Mouse (Mus musculus): ENCODE measurements around the gene Terf2.
"Not testable (repeated sequence)": the region's sequence is repeated elsewhere in the genome, so short reads cannot be mapped to it uniquely, and the experiment has no call there.

The Terf2 gene

GRCm38 (mm10) chr8:107114150-107115007 is 18.0 kb upstream of the Terf2 start:
- peak in 1 of 2 experiments; percentile 44 for DNase-seq

GRCm38 (mm10) chr8:107113209-107113608 is 16.9 kb upstream of the Terf2 start:
- no peak for DNase-seq

DNA sequence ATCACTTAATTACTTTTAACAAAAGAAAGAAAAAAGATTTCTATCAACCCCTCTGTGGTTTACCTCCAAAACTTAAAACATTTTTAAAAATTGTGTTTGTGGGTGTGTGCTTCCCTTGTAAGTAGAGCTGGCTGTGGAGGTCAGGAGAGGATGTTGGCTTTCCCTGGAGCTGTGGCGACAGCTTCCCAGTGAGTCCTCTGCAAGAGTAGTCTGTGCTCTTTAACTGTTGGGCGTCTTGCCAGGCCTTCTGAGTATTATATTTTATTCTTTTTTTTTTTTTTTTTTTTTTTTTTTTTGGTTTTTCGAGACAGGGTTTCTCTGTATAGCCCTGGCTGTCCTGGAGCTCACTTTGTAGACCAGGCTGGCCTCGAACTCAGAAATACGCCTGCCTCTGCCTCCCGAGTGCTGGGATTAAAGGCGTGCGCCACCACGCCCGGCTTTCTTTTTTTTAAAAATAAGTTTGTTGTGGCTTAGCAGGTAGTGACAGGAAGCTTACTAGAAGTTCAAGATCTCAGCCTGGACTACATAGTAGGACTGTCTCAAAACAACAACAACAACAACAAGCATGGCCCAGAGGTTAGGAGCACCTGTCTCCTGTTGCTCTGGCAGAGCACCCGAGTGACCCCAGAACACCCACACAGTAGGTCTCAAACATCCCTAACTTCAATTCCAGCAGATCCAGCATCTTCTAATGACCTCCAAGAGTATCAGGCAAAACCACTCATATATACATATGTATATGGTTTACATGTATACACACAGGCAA is 15.2 kb upstream of the Terf2 start:
- peak; percentile 55 to 74 for DNase-seq

- DNase-seq = no peak
These were observed 14.4 kb upstream of the Terf2 start for GRCm38 (mm10) chr8:107110629-107111330.

- no peak for DNase-seq
These were observed 13.6 kb upstream of the Terf2 start for GRCm38 (mm10) chr8:107109816-107110435.

DNA sequence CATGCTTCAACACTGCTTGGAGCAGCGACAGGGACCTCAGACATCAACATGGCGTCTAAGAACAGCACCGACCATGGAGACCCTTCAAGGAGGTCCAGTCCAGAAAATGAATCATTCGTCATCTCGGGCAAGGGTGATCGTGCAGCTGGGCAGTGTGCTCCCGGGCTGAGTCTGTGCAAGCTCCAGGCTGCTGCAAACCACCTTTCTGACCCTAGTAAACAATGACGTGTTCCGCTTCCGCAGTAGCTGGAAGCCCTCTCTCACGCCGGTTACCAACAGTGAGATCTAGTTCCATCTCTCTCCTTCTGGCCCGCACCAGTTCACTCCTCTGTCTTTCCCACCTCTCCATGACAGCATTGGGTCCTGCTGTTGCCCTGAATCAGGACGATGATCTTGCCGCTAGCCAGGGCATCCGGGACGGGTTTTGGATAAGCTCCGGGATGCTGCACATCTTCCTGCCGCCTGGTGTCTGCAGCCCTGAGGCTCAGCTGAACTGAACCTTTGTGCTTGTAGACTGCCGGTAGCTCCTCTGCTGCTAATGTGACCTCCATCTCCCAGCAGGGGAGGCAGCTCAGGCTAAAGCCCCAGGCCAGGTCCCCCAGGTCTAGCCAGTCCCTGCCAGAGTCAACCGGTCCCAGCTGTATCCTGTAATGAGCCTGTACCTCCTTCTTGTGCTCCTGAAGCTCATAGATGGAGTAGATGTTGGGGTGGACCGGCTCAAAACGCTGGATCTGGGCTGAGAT is 12.8 kb upstream of the Terf2 start:
- DNase-seq = peak in 1 of 2 experiments; percentile 56

GRCm38 (mm10) chr8:107108089-107108488 is 11.7 kb upstream of the Terf2 start:
- DNase-seq = not testable (repeated sequence)

- peak; percentile 82 to 89 for DNase-seq
These were observed 8.2 kb upstream of the Terf2 start for GRCm38 (mm10) chr8:107104547-107104946.

DNA sequence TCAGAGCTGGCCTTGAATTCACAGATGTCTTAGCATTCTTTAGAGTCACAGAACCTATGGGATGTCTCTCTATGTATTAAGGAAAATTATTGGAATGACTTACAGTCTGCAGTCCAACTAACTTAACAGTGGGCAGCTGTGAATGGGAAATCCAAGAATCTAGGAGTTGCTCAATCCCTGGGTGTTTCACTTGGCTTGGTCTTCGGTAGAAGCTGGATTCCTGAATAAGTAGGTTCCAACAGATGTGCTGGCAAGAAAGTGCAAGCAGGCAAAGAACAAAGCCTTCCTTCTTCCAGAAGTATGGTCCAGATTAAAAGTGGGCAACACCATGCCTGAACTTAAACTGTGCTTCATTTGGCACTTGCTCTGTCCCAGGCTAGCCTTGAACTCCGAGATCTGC is 4.3 kb upstream of the Terf2 start:
- DNase-seq = no peak

GRCm38 (mm10) chr8:107095717-107096365 is 506 bp downstream of the Terf2 start:
- no peak for DNase-seq

DNA sequence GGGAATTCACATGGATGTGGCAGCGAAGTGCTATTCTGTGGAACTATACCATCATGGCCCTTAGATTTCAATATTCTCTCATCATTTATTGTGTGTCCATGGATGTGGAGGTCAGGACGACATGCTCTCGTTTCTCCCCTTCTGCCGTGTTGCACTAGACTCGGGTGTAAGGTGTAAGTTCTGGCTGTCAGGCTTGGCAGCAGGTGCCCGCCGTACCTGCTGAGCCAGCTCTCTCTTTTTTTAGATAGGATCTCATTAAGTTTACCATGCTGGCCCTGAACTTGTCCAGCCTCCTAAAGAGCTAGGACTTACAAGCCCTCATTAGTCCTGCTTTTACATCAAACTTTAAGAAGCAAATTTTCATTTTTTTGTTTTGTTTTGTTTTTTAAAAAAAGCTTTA is 5.8 kb downstream of the Terf2 start:
- no peak for DNase-seq

DNA sequence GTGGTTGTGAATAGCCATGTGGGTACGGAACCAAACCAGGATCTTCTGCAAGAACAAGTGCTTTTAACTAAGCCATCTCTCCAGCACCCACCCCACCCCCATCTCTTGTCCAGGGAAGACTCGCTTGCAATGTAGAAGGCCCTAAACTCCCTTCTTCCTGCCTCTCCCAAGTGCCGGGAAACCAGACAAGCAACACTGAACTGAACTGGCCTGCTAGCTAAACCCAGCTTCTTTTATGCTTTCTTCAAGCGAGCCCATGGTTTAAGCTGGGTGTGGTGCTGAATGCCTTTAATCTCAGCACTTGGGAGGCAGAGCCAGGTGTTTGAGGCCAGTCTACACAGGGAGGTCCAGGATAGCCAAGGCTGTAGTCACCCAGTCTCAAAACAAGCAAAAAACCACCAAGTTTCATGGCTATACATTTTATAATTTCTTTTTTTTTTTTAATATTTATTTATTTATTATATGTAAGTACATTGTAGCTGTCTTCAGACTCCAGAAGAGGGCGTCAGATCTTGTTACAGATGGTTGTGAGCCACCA is 7.8 kb downstream of the Terf2 start:
- DNase-seq = no peak

DNA sequence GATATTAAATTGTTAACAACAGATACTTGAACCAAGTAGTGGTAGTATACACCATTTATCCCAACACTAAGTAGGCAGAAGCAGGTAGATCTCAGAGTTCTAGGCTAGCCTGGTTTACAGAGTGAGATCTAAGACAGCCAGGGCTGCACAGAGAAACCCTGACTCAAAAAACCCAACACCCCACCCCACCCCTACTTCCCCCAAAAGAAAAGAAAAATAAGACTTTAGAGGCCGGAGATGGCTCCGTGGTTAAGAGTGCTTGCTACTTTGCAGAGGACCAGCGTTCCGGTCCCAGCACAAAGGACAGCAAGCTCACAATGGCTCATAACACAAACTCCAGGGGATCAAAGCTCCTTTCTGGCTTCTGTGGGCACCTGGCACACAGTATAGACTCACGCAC is 10.3 kb downstream of the Terf2 start:
- no peak for DNase-seq

- peak in 1 of 2 experiments; percentile 16 for DNase-seq
These were observed 11.0 kb downstream of the Terf2 start for GRCm38 (mm10) chr8:107085358-107085757.

GRCm38 (mm10) chr8:107076239-107076888 is 20.0 kb downstream of the Terf2 start:
- DNase-seq = no peak

DNA sequence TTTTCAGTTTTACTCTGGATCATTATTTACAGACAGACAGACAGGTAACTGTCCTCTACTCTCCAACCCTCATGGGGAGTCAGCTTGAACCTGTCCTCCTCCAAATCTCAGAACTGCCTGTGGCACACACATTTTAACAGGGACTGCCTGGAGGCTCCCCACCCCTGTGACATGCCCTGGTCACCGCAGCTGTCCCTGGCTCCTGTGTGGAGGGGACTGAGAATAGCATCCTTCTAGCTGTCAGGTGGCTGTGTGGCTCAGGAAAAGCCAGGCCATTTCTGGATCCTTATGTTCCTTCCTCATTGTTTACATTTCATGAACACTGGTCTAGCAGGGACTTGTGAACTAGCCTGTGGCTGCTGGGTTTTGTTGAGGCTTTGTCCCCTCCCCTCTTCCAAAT is 22.2 kb downstream of the Terf2 start:
- no peak for DNase-seq

DNA sequence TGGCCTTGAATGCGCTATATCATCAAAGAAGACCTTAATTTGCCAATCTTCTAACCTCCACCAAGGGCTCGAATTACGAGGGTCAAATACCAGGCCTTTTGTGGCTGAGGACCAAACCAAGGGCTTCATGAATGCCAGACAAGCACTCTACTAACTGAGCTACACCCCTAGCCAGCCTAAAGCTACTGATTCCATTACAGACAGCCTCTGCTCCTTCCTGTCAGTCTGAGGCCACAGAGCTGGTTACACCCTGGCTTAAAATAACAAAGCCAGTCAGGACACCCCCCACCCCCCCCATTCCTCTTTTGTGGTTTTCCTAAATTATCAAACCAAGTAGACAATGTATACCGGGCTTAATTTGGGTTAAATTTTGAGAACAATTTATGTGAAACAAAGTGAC is 22.6 kb downstream of the Terf2 start:
- no peak for DNase-seq

DNA sequence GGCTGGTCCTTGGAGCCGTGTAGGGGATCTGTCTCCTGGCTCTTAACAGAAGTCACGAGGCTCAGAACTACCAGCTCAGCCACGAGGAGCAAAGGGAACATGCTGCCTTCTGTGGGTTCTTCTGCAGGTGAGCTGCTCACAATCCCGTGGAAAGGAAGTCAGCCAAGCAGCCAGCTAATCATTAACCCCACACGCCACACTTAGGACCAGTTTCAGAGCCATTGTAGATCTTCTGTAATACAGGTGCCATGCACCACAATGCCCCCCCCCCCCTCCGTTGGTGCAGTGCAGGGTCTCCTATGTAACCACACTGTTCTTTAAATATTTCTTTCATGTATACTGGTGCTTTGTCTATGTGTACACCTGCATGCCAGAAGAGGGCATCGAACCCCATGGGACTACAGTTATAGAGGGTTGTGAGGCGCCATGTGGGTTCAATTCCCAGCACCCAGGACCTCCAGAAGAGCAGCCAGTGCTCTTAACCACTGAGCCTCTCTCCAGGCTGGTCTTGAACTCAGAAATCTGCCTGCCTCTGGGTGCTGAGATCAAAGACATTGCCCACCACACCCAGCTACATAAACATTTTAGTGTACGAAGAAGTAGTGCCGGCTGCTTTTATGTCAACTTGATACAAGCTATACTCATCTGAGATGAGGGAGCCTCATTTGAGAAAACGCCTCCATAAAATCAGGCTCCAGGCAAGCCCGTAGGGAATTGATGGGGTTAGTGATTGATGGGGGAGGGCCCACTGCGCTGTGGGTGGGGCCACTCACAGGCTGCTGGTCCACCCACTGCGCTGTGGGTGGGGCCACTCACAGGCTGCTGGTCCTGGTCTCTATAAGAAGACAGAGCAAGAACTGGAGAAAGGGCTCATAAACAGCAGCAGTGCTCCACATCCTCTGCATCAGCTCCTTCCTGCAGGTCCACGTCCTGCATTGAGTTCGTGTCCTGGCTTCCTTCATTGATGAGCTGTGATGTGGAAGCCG is 30.5 kb downstream of the Terf2 start, which contains the start of gene Tmed6:
Gene Tmed6, minus strand, starts transcription at position 134 of the 986 bp plus-strand sequence.
- DNase-seq = peak; percentile 89 to 91

GRCm38 (mm10) chr8:107062613-107063012 is 33.7 kb downstream of the Terf2 start:
- DNase-seq = no peak

Data from kidney, postnatal 25 days (tissue).